8 mouse cellular contexts compared by ENCODE assay signal in the genomic region with DNA sequence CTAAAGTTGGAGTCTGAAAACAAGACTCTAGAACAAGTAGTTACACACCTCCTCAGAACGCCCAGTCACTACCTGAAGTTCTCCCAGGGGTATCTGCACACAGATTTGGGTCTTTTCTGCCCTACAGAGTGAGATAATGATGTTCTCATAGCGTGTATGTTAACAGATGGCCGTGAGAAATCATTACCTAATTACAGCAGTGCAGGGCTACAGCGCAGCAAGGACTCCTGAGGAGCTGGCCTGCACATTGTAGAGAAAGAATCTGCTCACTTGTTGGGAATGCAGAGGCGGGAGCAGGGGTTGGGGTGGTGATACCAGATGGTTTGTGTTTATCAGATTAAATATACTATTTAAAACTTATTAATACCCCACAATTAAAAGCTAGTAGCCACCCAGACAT. TPM values are rescaled to one million over a fixed set of nuclear protein-coding genes. Genes with fewer than 3 reads are reported as not detected.
DNase-seq lines count a peak whose midpoint lies in the region; ATAC-seq and TF ChIP-seq lines count a peak whose summit lies in the region.

No protein-coding gene starts in this region.

- TF ChIP-seq EP300 in lung, postnatal 0 days (IDR thresholded peaks at IDR 0.05): no peak

- no peak overlapping the region for H3K4me3 ChIP-seq in kidney, adult 2 months (ENCODE audit: insufficient read depth, low read depth, low read length)
- no peak overlapping the region for H3K4me3 ChIP-seq in brown adipose tissue, adult 24 weeks (ENCODE audit: insufficient read depth, low read depth, low read length)
- H3K4me3 ChIP-seq in embryonic facial prominence, embryonic 13.5 days: no peak overlapping the region
- H3K4me3 ChIP-seq in lung, postnatal 0 days (ENCODE audit: low read depth, low read length): no peak overlapping the region

- H3K4me2 ChIP-seq in embryonic facial prominence, embryonic 13.5 days: no peak overlapping the region
- H3K4me2 ChIP-seq in lung, postnatal 0 days (replicated peaks; ENCODE audit: low read depth, low read length): no peak overlapping the region

- no peaks in the 10 kb centered on the region for H3K27me3 ChIP-seq in kidney, adult 2 months (replicated peaks; ENCODE audit: control insufficient read depth, insufficient read depth, low read length)
- H3K27me3 ChIP-seq in embryonic facial prominence, embryonic 13.5 days: no peaks in the 10 kb centered on the region
- H3K27me3 ChIP-seq in lung, postnatal 0 days (replicated peaks; ENCODE audit: insufficient read depth, low read length): no peaks in the 10 kb centered on the region

- H3K36me3 ChIP-seq in kidney, adult 2 months (ENCODE audit: control insufficient read depth, insufficient read depth, low read length): no peaks in the 10 kb centered on the region
- no peaks in the 10 kb centered on the region for H3K36me3 ChIP-seq in embryonic facial prominence, embryonic 13.5 days
- H3K36me3 ChIP-seq in lung, postnatal 0 days (ENCODE audit: insufficient read depth, low read length): no peaks in the 10 kb centered on the region

- H3K9me3 ChIP-seq in embryonic facial prominence, embryonic 13.5 days: no peaks in the 10 kb centered on the region
- H3K9me3 ChIP-seq in lung, postnatal 0 days (ENCODE audit: low read length): no peaks in the 10 kb centered on the region

- peaks cover 2% of the 10 kb centered on the region; the same call in 1 of the 2 replicates for H3K4me1 ChIP-seq in kidney, adult 2 months (ENCODE audit: control insufficient read depth, insufficient read depth, low read length)
- peaks cover 6% of the 10 kb centered on the region; the same call in 1 of the 2 replicates for H3K4me1 ChIP-seq in brown adipose tissue, adult 24 weeks (ENCODE audit: control insufficient read depth, insufficient read depth, insufficient read length, low read length)
- H3K4me1 ChIP-seq in embryonic facial prominence, embryonic 13.5 days: peaks cover 30% of the 10 kb centered on the region
- peaks cover 12% of the 10 kb centered on the region; the same call in 1 of the 2 replicates for H3K4me1 ChIP-seq in lung, postnatal 0 days (ENCODE audit: insufficient read depth, low read depth, low read length)

- TF ChIP-seq CTCF in kidney, adult 2 months (conservative IDR thresholded peaks at IDR 0.05; ENCODE audit: insufficient read depth, insufficient read length, low read depth, low read length): no peak
- no peak for TF ChIP-seq CTCF in lung, postnatal 0 days (IDR thresholded peaks at IDR 0.05)

- ATAC-seq in embryonic facial prominence, embryonic 13.5 days (ENCODE audit: insufficient number of reproducible peaks, insufficient read depth, low FRiP score, low TSS enrichment, low read depth): no peak
- ATAC-seq in lung, postnatal 0 days: peak; percentile 57

- no peak overlapping the region for H3K9ac ChIP-seq in embryonic facial prominence, embryonic 13.5 days
- H3K9ac ChIP-seq in lung, postnatal 0 days (replicated peaks; ENCODE audit: low read depth): no peak overlapping the region

- H3K27ac ChIP-seq in kidney, adult 2 months (ENCODE audit: insufficient read depth, low read depth, low read length): peak overlapping the region; percentile 48
- peak overlapping the region; percentile 97 for H3K27ac ChIP-seq in brown adipose tissue, adult 24 weeks (replicated peaks; ENCODE audit: low read depth, low read length)
- peak overlapping the region; percentile 92 for H3K27ac ChIP-seq in embryonic facial prominence, embryonic 13.5 days
- H3K27ac ChIP-seq in lung, postnatal 0 days (ENCODE audit: low read length): peak overlapping the region; percentile 87

- DNase-seq in kidney, adult 2 months: no peak
- DNase-seq in kidney, postnatal 25 days: no peak
- DNase-seq in lung, postnatal 0 days (ENCODE audit: low spot score): peak; percentile 69
- no peak for DNase-seq in ovary, postnatal 36 days (ENCODE audit: low spot score)
- DNase-seq in embryo, embryonic 9.5 days (ENCODE audit: extremely low spot score): no peak
- DNase-seq in urinary bladder, postnatal 14 days (ENCODE audit: low spot score): no peak

- 66% methylated on average over 5 of the region's 5 CpGs for WGBS in kidney, adult 2 months
- WGBS in embryonic facial prominence, embryonic 13.5 days: 50% methylated on average over 5 of the region's 5 CpGs
- WGBS in lung, postnatal 0 days: 39% methylated on average over 5 of the region's 5 CpGs

- TF ChIP-seq POLR2A in kidney, adult 2 months (IDR thresholded peaks at IDR 0.05; ENCODE audit: low read depth, low read length): no peak

RNA-seq across cellular contexts. Expression of a gene that starts 12.6 kb away (rescaled TPM):
- not detected in 2 replicates for polyA plus RNA-seq in kidney, adult 2 months (2012; rRNA removed)
- 1.8 and 2.0 TPM in 2 replicates for polyA plus RNA-seq in brown adipose tissue, adult 24 weeks (2012; ENCODE audit: insufficient read depth, insufficient read length, missing spikeins)
- polyA plus RNA-seq in embryonic facial prominence, embryonic 13.5 days (2015; fragmentation: Nextera tagmentation; extraction: Ambion mirVana): 1.4 and 2.7 TPM in 2 replicates
- 0.35 and 0.49 TPM in 2 replicates for polyA plus RNA-seq in lung, postnatal 0 days (2015; fragmentation: Nextera tagmentation; extraction: Ambion mirVana)

RNA-seq across cellular contexts. Expression of a gene that starts 24.1 kb away (rescaled TPM):
- 2.0 and 3.0 TPM in 2 replicates for polyA plus RNA-seq in kidney, adult 2 months (2012; rRNA removed)
- 10.1 and 12.4 TPM in 2 replicates for polyA plus RNA-seq in brown adipose tissue, adult 24 weeks (2012; ENCODE audit: insufficient read depth, insufficient read length, missing spikeins)
- 1.3 and 1.4 TPM in 2 replicates for polyA plus RNA-seq in embryonic facial prominence, embryonic 13.5 days (2015; fragmentation: Nextera tagmentation; extraction: Ambion mirVana)
- polyA plus RNA-seq in lung, postnatal 0 days (2015; fragmentation: Nextera tagmentation; extraction: Ambion mirVana): 3.1 and 3.6 TPM in 2 replicates

RNA-seq across cellular contexts. Expression of a gene that starts 59.5 kb away (rescaled TPM):
- 6.5 and 7.1 TPM in 2 replicates for polyA plus RNA-seq in kidney, adult 2 months (2012; rRNA removed)
- 4.4 and 5.9 TPM in 2 replicates for polyA plus RNA-seq in brown adipose tissue, adult 24 weeks (2012; ENCODE audit: insufficient read depth, insufficient read length, missing spikeins)
- polyA plus RNA-seq in embryonic facial prominence, embryonic 13.5 days (2015; fragmentation: Nextera tagmentation; extraction: Ambion mirVana): 13.7 and 14.4 TPM in 2 replicates
- polyA plus RNA-seq in lung, postnatal 0 days (2015; fragmentation: Nextera tagmentation; extraction: Ambion mirVana): 12.0 and 12.6 TPM in 2 replicates
